Mouse (Mus musculus) ovary, postnatal 14 days (tissue): ENCODE results near the gene Slc16a10.

Experiments
- DNase-seq: peaks from one replicate; pipeline ENCODE4 v3.0.0; 2022; ENCODE audit warnings: low spot score

The Slc16a10 gene

GRCm38 (mm10) chr10:40068595-40068994 lies 73.5 kb downstream of the Slc16a10 start:
- no peak for DNase-seq

- DNase-seq = no peak
Observed at GRCm38 (mm10) chr10:40067529-40067928, 74.5 kb downstream of the Slc16a10 start.

- DNase-seq = no peak
Observed at GRCm38 (mm10) chr10:40067071-40067470, 75.0 kb downstream of the Slc16a10 start.

GRCm38 (mm10) chr10:40065357-40065756 lies 76.7 kb downstream of the Slc16a10 start:
- no peak for DNase-seq

- no peak for DNase-seq
Observed at GRCm38 (mm10) chr10:40063291-40063890, 78.7 kb downstream of the Slc16a10 start.

- no peak for DNase-seq
Observed at GRCm38 (mm10) chr10:40062812-40063211, 79.2 kb downstream of the Slc16a10 start.

GRCm38 (mm10) chr10:40061926-40062325 lies 80.1 kb downstream of the Slc16a10 start:
- no peak for DNase-seq

GRCm38 (mm10) chr10:40058786-40059120 lies 83.3 kb downstream of the Slc16a10 start:
- DNase-seq = no peak

- DNase-seq = no peak
Observed at GRCm38 (mm10) chr10:40058062-40058785, 83.8 kb downstream of the Slc16a10 start.

- DNase-seq = no peak
Observed at GRCm38 (mm10) chr10:40057615-40058014, 84.4 kb downstream of the Slc16a10 start.

- no peak for DNase-seq
Observed at GRCm38 (mm10) chr10:40054455-40054854, 87.6 kb downstream of the Slc16a10 start.

- DNase-seq = no peak
Observed at GRCm38 (mm10) chr10:40053896-40054295, 88.2 kb downstream of the Slc16a10 start.

GRCm38 (mm10) chr10:40053257-40053895 lies 88.7 kb downstream of the Slc16a10 start:
- no peak for DNase-seq

- DNase-seq = no peak
Observed at GRCm38 (mm10) chr10:40051997-40052396, 90.1 kb downstream of the Slc16a10 start.

- no peak for DNase-seq
Observed at GRCm38 (mm10) chr10:40050763-40051162, 91.3 kb downstream of the Slc16a10 start.

GRCm38 (mm10) chr10:40041339-40041738 lies 100.7 kb downstream of the Slc16a10 start:
- no peak for DNase-seq

GRCm38 (mm10) chr10:40036686-40037560 lies 105.1 kb downstream of the Slc16a10 start:
- no peak for DNase-seq

GRCm38 (mm10) chr10:40034956-40035355 lies 107.1 kb downstream of the Slc16a10 start:
- no peak for DNase-seq

GRCm38 (mm10) chr10:40032897-40033296 lies 109.2 kb downstream of the Slc16a10 start:
- no peak for DNase-seq

GRCm38 (mm10) chr10:40030716-40031115 lies 111.3 kb downstream of the Slc16a10 start:
- DNase-seq = no peak

- no peak for DNase-seq
Observed at GRCm38 (mm10) chr10:40029610-40030009, 112.4 kb downstream of the Slc16a10 start.

- no peak for DNase-seq
Observed at GRCm38 (mm10) chr10:40028091-40028490, 114.0 kb downstream of the Slc16a10 start.
